Mouse (Mus musculus) forebrain, postnatal 0 days (tissue): Measurements from ENCODE around the gene Smim15. TPM values are rescaled to one million over a fixed set of nuclear protein-coding genes. Genes with fewer than 3 reads are reported as not detected.

Source experiments
- ATAC-seq: fragments of 200-750 bp; cut with Nextera tagmentation; 2 replicates; pipeline ENCODE4 v1.8.0; 2017; ENCODE audit warnings: mild to moderate bottlenecking, moderate library complexity
- DNase-seq: peaks from one replicate; pipeline ENCODE4 v3.0.0-alpha.2; 2015
- H3K27ac ChIP-seq: fragments of 300-500 bp; sonication (generic); 2 replicates; pipeline ENCODE4 v1.5.1; 2014; ENCODE audit warnings: low read depth, mild to moderate bottlenecking, antibody characterized with exemption, low read length, moderate library complexity, mixed read lengths
- H3K27me3 ChIP-seq: fragments of 300-500 bp; sonication (generic); 2 replicates; pipeline ENCODE4 v1.6.1; 2014; ENCODE audit warnings: mild to moderate bottlenecking, low read length, mixed read lengths; ENCODE audit not compliant: insufficient read depth
- H3K36me3 ChIP-seq: fragments of 300-500 bp; sonication (generic); 2 replicates; pipeline ENCODE4 v1.6.1; 2014; ENCODE audit warnings: mild to moderate bottlenecking, moderate library complexity; ENCODE audit not compliant: insufficient read depth
- H3K4me1 ChIP-seq: fragments of 300-500 bp; sonication (generic); 2 replicates; pipeline ENCODE4 v1.6.1; 2014; ENCODE audit warnings: antibody characterized with exemption; ENCODE audit not compliant: insufficient read depth
- H3K4me2 ChIP-seq: fragments of 300-500 bp; sonication (generic); 2 replicates; pipeline ENCODE4 v1.6.1; 2014; ENCODE audit warnings: low read depth, mild to moderate bottlenecking, moderate library complexity
- H3K4me3 ChIP-seq: fragments of 300-500 bp; sonication (generic); 2 replicates; pipeline ENCODE4 v1.5.1; 2014; ENCODE audit warnings: low read depth, low read length, mixed read lengths
- H3K9ac ChIP-seq: fragments of 300-500 bp; sonication (generic); 2 replicates; pipeline ENCODE4 v1.6.1; 2014; ENCODE audit warnings: mild to moderate bottlenecking
- H3K9me3 ChIP-seq: fragments of 300-500 bp; sonication (generic); 2 replicates; pipeline ENCODE4 v1.6.1; 2016; ENCODE audit warnings: low read length
- CTCF ChIP-seq: sonication (generic); IDR thresholded peaks from 2 replicates; pipeline ENCODE4 v1.5.1; 2016; ENCODE audit warnings: antibody characterized with exemption, control low read depth, low read depth
- WGBS: fragments of 180-500 bp; shearing (Covaris S2); extraction: QIAGEN DNeasy Blood & Tissue Kit; methylation state at CpG from one replicate; pipeline ENCODE4 v1.1.7; 2014; 5-methylcytosine and 5-hydroxymethylcytosine counted together
- polyA plus RNA-seq: library from polyadenylated mRNA; unstranded; fragments of >200 nt; fragmentation: Nextera tagmentation; extraction: Ambion mirVana; gene quantifications from 2 replicates; pipeline ENCODE4 v1.2.1, GENCODE M21; 2015
- total RNA-seq: library from RNA; depleted of rRNA; stranded (reverse); fragments of >200 nt; gene quantifications from 2 replicates; pipeline ENCODE4 v1.2.3, GENCODE M21; 2014

The Smim15 gene
- total and polyA plus RNA-seq, 2 experiments from 2014 or later, result 34.0 to 40.3 TPM

DNA sequence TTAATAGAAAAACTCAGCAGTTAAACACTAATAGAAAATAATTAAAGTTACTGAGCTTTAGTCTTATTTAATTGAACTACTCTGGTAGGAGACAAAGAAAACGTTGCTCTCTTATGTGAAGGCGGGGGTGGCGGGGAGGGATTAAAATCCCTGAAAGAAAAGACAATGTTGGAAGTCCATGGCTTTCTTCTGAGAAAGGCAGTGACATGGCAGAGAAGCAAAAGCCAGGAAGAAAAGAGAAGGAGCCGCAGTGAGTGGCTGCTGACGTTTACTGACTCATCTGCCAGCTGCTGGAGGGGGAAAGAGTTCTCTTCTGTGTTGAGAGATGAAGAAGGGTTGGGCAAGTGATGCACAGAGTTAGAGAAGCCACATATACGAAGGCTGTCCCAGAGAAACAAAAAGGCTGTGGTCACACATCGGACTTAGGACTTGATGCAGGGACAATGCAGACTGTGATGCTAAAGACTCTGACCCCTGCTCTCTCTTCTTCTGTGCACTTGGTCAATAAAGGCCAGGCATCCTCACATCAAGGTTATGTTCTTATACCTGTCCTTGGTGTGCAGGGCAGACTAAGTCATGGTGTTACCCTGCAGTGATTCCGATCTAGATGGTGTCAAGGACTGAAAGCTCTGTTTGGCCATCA, 16.8 kb downstream of the Smim15 start:
- no peak for TF ChIP-seq CTCF
- Histone ChIP-seq H3K36me3 (no peaks in the 10 kb centered on the region), H3K4me1 (peaks cover 9% of the 10 kb centered on the region), H3K27ac (no peak overlapping the region), H3K9me3 (no peaks in the 10 kb centered on the region), H3K4me3 (no peak overlapping the region), H3K27me3 (no peaks in the 10 kb centered on the region), H3K4me2 (no peak overlapping the region), H3K9ac (no peak overlapping the region)
- ATAC-seq (no peak), DNase-seq (no peak)
- WGBS, result 22% methylated on average over 8 of the region's 8 CpGs

DNA sequence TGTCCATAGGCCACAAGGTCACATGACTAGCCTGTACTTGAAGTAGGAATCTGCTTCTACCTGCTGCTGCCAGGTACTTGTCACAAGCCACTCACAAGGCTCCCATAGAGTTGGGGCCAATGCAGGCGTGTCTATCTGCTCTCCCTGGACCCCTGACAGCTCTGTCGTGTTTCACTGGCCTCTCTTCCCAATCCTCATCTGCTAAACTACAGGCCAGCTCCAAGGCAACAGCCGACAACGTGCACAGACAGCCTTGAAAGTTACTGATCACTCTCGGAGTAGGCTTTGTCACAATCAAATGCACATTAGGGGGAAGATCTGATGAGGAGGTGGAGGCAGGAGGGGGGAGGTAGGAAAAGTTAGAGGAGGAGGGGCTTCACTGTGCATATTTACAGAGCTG, 18.7 kb downstream of the Smim15 start:
- Histone ChIP-seq H3K4me1 (peaks cover 9% of the 10 kb centered on the region), H3K27ac (no peak overlapping the region), H3K9me3 (no peaks in the 10 kb centered on the region), H3K4me3 (no peak overlapping the region), H3K36me3 (no peaks in the 10 kb centered on the region), H3K27me3 (no peaks in the 10 kb centered on the region), H3K9ac (no peak overlapping the region), H3K4me2 (no peak overlapping the region)
- TF ChIP-seq CTCF, result no peak
- ATAC-seq, result no peak
- WGBS, result 70% methylated on average over 5 of the region's 5 CpGs
- DNase-seq, result no peak

DNA sequence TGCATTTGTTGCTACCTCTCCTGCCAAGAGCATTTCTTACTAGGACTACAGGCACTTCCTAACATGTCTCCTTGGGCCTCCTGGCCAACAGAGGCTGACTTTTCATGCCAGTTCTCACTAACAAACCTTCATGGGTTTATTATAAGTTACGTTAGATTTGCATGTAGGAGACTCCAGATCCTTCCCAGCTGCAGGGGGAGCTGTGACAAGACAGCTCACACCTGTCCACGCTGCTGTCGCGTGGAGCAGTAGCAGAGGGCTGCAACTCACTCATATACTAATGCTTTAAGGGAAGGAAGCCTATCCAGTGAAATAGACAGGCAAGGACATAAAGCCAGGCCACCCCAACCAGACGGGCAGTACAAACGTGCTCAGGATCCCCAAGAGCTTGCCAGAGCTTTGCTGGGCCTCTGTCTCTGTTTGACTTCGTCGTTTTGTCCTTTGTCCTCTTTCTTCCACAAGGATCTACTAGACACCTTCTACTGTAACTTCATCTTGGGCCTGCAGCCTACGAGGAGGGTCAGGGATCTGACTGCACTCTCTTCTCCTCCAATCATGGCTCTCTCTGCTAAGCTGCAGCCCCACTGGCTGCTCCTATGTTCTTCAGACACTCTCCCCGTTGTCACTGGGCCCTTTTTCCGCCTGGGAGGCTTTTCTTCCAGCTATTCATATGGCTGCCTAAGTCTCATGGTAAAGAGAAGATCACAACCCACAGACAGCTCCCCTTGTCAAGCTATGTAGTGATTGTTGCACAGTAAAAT, 19.3 kb downstream of the Smim15 start:
- Histone ChIP-seq H3K4me3 (no peak overlapping the region), H3K4me1 (peaks cover 9% of the 10 kb centered on the region), H3K27me3 (no peaks in the 10 kb centered on the region), H3K4me2 (no peak overlapping the region), H3K27ac (no peak overlapping the region), H3K36me3 (no peaks in the 10 kb centered on the region), H3K9ac (no peak overlapping the region), H3K9me3 (no peaks in the 10 kb centered on the region)
- WGBS, result 70% methylated on average over 11 of the region's 11 CpGs
- ATAC-seq (no peak), DNase-seq (no peak)
- no peak for TF ChIP-seq CTCF

DNA sequence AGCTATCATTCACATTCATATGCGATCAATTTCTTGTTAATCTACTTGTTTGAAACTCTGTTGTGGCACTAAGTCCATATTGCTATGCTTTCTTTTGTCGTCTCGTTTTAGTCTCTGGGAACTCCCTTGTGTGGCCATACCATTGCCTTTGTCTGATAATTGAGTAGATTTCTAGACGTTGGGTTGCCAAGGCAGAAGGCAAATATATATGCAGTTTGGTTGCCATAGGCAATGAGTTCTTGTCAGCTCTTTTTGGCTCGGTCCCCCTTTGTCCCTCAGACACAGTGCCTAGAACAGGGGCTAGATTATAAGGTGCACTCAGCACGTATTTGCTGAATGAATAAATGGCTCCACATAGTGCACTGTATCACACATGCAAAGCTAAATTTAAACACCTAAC, 20.1 kb downstream of the Smim15 start:
- Histone ChIP-seq H3K9me3 (no peaks in the 10 kb centered on the region), H3K9ac (no peak overlapping the region), H3K4me3 (no peak overlapping the region), H3K27ac (no peak overlapping the region), H3K36me3 (no peaks in the 10 kb centered on the region), H3K27me3 (no peaks in the 10 kb centered on the region), H3K4me2 (no peak overlapping the region), H3K4me1 (peaks cover 9% of the 10 kb centered on the region)
- TF ChIP-seq CTCF, result no peak
- ATAC-seq (no peak), DNase-seq (no peak)
- 27% methylated on average over 6 of the region's 6 CpGs for WGBS

DNA sequence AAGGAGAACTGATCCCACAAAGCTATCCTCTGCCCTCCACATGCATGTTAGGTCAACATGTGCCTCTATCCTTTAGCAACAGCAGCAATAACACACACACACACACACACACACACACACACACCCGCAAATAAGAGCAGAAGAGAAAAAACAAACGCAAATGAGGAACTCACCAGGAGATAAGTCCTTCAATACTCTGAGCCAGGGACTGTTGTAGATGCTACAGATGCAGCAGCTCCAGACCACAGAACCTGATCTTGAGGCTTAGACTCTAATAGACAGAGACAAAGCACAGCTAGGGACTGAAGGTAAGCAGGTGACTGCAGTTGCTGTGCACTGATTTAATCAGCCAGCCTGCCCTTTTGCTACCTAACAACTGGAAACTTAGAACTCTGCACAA, 21.8 kb downstream of the Smim15 start:
- no peak overlapping the region for H3K9ac ChIP-seq
- H3K4me3 ChIP-seq, result no peak overlapping the region
- H3K27ac ChIP-seq, result no peak overlapping the region
- TF ChIP-seq CTCF, result no peak
- no peaks in the 10 kb centered on the region for H3K9me3 ChIP-seq
- WGBS, result 74% methylated on average over 2 of the region's 2 CpGs
- no peak for ATAC-seq
- DNase-seq, result no peak
- H3K36me3 ChIP-seq, result no peaks in the 10 kb centered on the region
- no peaks in the 10 kb centered on the region for H3K27me3 ChIP-seq
- H3K4me1 ChIP-seq, result no peaks in the 10 kb centered on the region; the same call in 1 of the 2 replicates
- no peak overlapping the region for H3K4me2 ChIP-seq

DNA sequence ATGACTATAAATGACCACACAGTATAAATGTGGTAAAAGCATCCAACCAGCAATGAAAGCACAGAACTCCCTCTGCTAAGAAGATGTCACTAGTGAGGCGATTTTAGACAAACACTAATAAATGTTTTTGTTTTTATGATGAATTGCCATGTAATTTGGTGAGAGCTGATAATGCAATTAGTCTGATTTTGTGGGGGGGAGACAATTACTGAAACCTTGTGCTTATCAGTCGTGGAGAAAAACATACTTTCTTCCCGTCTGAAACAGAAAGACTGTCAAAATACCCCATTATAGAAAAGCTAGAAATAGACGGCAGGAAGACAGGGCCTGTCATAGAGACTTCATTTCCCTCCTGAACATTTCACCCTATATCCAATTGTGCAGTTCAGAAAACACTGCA, 24.9 kb downstream of the Smim15 start:
- Histone ChIP-seq H3K27ac (no peak overlapping the region), H3K4me3 (no peak overlapping the region), H3K9me3 (no peaks in the 10 kb centered on the region), H3K27me3 (no peaks in the 10 kb centered on the region), H3K4me1 (no peaks in the 10 kb centered on the region; the same call in 1 of the 2 replicates), H3K4me2 (no peak overlapping the region), H3K36me3 (no peaks in the 10 kb centered on the region), H3K9ac (no peak overlapping the region)
- peak; percentile 54; the same call in 1 of the 2 replicates for ATAC-seq
- no peak for DNase-seq
- WGBS, result 48% methylated on average over 4 of the region's 4 CpGs
- no peak for TF ChIP-seq CTCF

DNA sequence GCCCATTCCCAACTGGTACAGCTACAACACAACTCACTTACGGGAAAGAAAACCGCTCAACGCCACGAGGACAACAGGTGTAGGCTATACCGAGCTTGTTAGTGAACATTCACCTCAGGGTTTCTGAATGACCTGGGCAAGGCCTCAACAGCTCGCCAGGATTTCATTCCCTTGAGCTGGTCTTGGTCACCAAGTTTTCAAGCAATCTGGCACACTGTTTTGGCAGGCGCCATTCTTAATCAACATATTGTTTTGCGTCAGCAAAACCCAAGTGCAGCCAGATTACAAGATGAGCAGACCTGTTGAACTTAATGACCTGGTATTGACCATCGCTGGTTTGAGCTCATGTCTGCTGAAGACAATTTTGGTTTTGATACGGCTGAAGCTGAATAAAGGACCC, 25.9 kb downstream of the Smim15 start:
- Histone ChIP-seq H3K9ac (no peak overlapping the region), H3K4me3 (no peak overlapping the region), H3K4me2 (no peak overlapping the region), H3K36me3 (no peaks in the 10 kb centered on the region), H3K27ac (no peak overlapping the region), H3K9me3 (no peaks in the 10 kb centered on the region), H3K27me3 (no peaks in the 10 kb centered on the region), H3K4me1 (no peaks in the 10 kb centered on the region)
- ATAC-seq (no peak), DNase-seq (no peak)
- 95% methylated on average over 10 of the region's 10 CpGs for WGBS
- TF ChIP-seq CTCF, result no peak
